Mouse (Mus musculus) thymus, postnatal 36 days (tissue): ENCODE data around the gene Fkbp2.

ENCODE experiments used
- DNase-seq, 2 experiments: peaks; one replicate each; pipeline ENCODE4 v3.0.0; 2022; ENCODE audit warnings: mixed read lengths in 2 of 2

Gene Fkbp2

DNA sequence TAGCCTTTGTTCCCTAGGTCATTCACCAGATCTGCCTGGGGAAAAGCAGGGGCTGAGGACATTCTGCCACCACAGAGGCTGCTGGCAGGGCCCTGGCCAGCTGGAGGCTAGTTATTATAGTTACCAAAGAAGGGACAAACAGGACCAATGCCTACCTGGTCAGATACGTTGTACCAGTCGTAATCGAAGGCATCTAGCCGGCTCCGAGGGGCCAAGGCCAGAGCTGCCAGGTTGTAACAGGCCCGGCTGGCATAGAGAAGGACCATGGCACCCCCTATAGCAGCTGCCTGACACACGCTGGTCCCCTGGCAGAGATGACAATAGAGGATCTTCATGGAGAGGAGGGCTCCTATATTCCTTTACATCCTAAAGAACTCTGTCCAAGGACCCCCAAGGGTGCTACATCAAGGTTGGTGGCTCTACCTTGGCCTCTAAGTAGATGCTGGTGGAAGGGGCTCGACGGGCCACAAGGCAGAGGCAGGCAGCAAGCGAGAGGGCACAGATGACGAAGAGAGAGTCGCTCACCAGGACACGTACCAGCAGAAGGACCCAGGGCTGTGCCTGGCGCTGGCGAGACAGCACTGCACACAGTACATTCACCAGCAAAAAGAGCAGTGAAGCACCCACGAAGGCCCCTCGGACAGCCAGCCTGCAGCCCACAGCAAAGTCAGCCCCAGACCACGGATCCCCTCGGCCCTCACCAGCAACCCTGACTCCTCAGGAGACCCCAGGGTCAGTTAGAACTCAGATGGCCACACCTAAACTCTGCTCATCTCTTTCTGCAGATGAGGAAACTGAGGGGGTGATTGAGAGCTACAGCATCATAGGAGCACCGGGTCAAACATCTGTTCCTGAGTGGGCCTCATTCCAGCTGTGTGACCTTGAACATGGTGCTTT, 40.9 kb downstream of the Fkbp2 start:
- DNase-seq: no peak

DNA sequence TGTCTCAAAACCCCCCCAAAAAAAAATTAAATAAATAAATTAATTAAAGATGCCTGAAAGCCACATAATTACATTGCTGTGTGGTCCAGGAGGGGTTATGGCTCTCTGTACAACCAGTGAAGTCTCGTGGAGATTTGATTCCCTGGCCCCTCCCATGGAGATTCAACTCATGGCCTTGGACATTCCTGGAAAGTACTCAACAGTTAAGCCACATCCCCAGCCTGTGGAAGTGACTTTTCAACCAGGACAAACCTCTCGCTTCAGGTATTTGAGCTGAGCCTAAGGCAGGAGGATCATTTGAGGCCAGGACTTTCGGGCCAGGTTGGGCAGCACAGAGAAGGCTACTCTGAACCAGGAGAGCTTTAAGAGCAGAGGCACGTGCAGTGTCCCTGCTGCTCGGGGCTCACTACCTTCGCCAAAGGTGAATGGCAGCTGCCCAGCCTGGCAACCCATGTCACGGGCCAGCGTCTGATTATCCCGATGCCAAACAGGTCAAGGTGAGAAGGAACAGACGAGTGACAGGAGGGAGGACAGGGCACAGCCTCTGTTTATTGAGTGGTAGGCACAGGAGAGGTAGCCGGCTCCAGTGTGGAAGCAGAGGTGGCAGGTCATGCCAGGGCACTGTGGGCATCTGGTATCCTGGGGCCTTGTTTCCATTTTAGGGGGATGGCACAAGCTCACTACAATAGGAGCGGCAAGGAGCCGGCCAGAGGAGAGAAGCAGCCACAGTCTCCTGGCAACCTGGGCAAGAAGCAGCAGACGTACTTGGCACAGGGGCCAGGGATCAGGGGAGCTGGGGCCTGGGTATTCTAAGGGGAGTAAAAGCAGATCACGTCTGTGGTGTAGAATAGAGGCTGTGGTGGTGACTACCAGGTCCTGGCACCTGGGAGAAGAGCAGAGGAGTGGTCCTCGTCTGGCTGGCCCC, 42.5 kb downstream of the Fkbp2 start:
- no peak for DNase-seq

DNA sequence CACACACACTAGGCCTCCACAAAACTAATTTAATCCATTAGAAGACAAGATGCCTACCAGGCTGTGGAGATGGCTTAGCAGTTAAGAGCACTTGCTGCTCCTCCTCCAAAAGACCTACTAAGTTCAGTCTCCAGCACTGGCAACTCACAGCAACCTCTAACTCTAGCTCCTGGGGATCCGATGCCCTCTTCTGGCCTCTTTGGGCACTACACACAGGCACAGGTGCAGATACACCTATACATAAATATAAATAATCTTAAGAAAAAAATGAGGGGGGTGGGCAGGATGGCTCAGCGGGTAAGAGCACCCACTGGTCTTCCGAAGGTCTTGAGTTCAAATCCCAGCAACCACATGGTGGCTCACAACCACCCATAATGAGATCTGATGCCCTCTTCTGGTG, 44.0 kb downstream of the Fkbp2 start:
- DNase-seq: peak; percentile 51 to 53

DNA sequence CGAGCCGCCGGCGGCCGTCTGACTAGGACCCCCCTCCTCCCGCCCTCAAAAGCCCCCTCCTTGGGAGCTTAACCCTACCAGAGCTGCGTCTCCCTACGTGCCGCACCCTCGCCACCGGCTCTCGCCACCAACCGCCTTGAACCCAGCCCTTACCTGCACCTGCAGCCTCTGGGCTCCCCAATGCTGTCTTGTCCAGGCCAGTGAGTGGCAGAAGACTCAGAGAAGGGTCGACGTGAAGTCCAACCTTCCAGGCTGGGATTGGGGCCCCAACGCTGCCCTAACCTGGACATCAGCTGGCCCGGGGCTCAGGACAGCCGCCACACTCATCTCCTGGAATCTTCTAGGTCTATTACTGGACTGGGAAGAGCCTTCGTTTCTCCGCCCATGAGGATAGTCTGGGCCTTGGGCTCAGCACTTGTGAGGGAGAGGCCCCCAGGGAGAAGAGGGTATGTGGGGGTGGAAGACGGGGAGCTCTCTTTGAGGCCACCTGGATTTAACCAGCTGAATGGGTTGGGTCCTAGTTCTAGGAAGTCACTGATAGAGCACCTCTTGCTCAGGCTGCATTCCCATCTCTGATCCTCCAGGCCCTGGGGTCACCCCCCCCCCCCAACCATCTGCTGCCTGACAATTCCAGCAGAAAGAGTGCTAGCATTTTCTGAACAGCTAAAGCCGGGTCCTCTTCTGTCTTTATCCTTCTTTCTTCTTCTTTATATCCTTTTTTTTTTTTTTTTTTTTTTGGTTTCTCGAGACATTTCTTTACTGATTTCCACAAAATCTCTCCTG, 45.9 kb downstream of the Fkbp2 start, which contains the start of gene Kcnk4:
Kcnk4 (minus strand) TSS at position 321 of the 783 bp plus-strand sequence.
- peak in 1 of 2 experiments; percentile 14 for DNase-seq

DNA sequence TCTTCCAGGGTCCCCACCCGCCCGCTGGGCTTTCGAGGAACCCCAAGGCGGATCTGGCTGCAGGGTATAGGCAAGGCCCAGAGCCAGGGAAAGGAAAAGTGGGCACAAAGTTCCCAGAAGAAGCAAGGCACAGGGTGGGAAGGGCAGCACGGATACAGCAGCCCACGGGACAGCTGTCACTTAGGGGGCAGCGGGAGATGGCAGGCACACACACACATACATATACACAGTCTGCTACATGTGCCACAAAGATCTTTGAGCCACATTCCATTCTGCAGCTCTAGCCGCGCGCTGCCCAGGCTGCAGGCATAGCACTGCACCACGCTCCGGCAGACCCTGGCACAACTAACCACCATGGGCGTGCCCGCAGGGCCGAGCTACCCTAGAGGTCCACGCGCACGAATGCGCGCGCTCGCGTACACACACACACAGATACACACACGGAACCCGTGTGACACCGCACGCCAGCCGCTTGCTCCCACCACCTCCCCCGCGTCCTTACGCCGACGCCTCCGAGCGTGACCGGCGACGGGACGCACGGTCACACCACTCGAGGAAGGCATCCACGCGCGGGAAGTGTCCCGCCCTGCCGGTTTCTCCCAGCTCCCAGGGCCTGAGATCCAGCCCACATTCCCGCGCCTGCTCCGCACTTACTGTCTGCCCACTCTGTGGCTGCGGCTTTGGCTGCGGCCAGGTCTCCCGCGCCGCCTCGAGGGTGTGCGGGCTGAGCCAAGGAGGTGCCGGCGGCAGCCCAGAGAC, 46.7 kb downstream of the Fkbp2 start:
- DNase-seq: peak in 1 of 2 experiments; percentile 18

DNA sequence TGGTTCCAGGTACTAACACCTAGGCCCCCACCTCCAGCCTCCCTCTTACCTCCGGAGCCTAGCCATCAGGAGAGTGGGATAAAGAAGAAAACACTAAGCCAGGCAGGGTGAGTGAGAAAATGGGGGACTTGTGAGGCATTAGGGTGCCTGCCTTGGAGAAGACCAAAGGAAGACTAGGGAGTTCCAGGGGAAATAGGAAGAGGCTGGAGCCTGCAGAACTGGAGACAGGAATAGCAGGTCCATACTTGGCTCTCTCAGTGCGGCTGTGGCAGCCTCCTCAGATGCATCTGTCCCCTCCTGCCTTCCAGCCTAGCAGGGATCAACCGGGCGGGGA, 47.2 kb downstream of the Fkbp2 start:
- no peak for DNase-seq

DNA sequence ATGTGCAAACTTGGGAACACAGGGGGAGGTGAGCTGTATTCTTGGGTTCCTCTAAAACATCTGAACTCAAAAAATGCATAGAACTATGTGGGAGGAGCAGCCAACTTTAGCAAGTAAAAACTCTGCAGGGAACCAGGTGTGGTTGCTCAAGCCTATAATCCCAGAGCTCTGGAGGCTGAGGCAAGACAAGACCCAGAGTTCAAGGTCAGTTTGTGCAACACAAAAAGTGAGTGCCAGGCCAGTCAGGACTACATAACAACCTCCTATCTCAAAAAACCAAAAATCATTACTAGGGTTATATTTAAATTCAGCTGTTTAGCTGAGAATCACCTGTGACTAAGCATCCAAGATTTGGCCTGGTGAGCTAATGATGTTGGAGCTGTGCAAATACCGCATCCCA, 48.3 kb downstream of the Fkbp2 start:
- DNase-seq: no peak

DNA sequence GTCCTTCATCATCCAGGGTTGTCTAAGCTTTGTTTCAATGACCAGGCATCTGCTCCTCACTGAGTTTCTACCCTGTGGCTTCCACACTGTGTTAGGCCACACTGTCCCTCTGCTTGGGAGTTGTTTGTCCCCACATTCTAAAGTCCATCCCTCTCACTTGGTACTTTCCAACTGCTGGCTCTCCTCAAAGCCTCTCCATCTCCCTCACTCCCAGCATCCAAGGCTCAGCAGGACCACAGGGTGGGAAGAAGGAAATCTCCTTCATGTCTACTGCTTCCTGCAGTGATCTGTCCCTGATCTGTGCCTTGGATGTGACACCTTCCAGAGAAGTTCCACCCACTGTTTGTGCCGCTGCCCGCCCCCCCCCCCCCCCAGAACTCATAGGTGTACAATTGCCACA, 49.3 kb downstream of the Fkbp2 start:
- no peak for DNase-seq

DNA sequence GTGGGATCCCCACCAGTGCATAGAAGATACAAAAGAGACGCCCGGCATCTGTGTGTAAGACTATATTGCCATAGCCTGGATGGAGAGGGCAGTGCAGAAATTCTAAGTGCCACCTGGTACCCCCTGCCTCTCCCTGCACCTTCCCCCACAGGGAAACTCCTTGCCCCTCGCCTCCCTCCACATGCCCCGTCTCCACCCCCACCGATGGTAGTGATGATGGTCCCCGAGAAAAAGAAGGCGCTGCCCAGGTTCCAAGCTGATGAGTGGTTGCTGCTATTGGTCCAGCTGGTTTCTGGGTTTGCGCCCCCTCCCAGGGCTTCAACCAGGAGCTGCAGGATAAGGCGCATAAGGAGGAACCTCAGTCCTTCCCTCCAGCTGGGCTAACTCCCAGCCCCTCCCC, 52.2 kb downstream of the Fkbp2 start:
- peak in 1 of 2 experiments; percentile 10 for DNase-seq
